Mouse (Mus musculus) ES-Bruce4 (cell line): ENCODE measurements at regions not wholly inside any gene's neighbourhood (a gene's known extent, or its start where the extent isn't known, plus 50 kb on each side); places are given as distances from the start of the nearest gene placed in this dataset.

Experiments used
- CTCF ChIP-seq: IDR thresholded peaks from one replicate; pipeline ENCODE4 v1.8.1; 2011; ENCODE audit warnings: low read depth, low read length
- EP300 ChIP-seq: IDR thresholded peaks from 2 replicates; pipeline ENCODE4 v1.6.1; 2011; ENCODE audit warnings: low read depth, low read length; ENCODE audit not compliant: insufficient read depth
- POLR2A ChIP-seq: IDR thresholded peaks from one replicate; pipeline ENCODE4 v1.8.1; 2011; ENCODE audit warnings: low read length; ENCODE audit not compliant: insufficient read depth

- TF ChIP-seq EP300 (no peak), CTCF (no peak), POLR2A (no peak)
Measured at GRCm38 (mm10) chr9:98663011-98663410, 61.6 kb upstream of the Mrps22 start.
